Mouse (Mus musculus): ENCODE results near the gene Dusp28.

DNA sequence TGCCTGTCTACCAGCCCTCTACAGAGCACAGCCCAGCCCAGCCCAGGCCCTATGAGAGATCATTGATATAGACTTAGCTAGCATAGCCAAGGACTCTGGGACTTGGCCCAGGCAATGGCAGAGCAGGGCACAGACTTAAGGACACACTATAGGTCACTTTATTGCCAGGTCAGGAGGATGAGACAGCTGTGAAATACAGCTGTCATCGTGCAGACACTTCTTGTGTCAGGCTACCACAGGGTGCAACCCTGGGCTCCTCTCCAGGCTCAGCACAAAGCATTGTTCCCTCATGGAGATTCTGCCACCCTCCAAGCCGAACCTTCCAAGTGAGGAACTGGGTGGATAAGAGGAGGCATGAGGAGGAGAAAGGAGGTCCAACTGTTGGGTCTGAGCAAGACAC is 36.8 kb upstream of the Dusp28 start:
- TF ChIP-seq POLR2A (IDR thresholded peaks at IDR 0.05; ENCODE audit: low read depth, low read length) (no peak), CTCF (IDR thresholded peaks at IDR 0.05; ENCODE audit: extremely low read depth, insufficient read depth, insufficient read length, insufficient replicate concordance) (no peak)
